Mouse (Mus musculus) heart, embryonic 11.5 days (tissue): Measurements from ENCODE around the gene Nlk. TPM values are rescaled to one million over a fixed set of nuclear protein-coding genes. Genes with fewer than 3 reads are reported as not detected.

Experiments
- ATAC-seq: fragments of 200-750 bp; cut with Nextera tagmentation; replicated peaks from 2 replicates; pipeline ENCODE4 v1.8.0; 2017; ENCODE audit warnings: moderate library complexity; ENCODE audit not compliant: insufficient number of reproducible peaks, low FRiP score, low TSS enrichment
- H3K27ac ChIP-seq: fragments of 300-500 bp; sonication (generic); 2 replicates; pipeline ENCODE4 v1.5.1; 2014; ENCODE audit warnings: mild to moderate bottlenecking, low read depth, low read length
- H3K27me3 ChIP-seq: fragments of 300-500 bp; sonication (generic); 2 replicates; pipeline ENCODE4 v1.6.1; 2014; ENCODE audit warnings: mild to moderate bottlenecking, low read length, mixed read lengths; ENCODE audit not compliant: control insufficient read depth, insufficient read depth
- H3K36me3 ChIP-seq: fragments of 300-500 bp; sonication (generic); 2 replicates; pipeline ENCODE4 v1.6.1; 2014; ENCODE audit warnings: mild to moderate bottlenecking, low read length, moderate library complexity, mixed read lengths; ENCODE audit not compliant: control insufficient read depth, insufficient read depth
- H3K4me1 ChIP-seq: fragments of 300-500 bp; sonication (generic); 2 replicates; pipeline ENCODE4 v1.6.1; 2014; ENCODE audit warnings: low read length; ENCODE audit not compliant: control insufficient read depth, insufficient read depth
- H3K4me2 ChIP-seq: fragments of 300-500 bp; sonication (generic); 2 replicates; pipeline ENCODE4 v1.6.1; 2014; ENCODE audit warnings: mild to moderate bottlenecking, moderate library complexity
- H3K4me3 ChIP-seq: fragments of 300-500 bp; sonication (generic); 2 replicates; pipeline ENCODE4 v1.5.1; 2014; ENCODE audit warnings: low read depth, low read length
- H3K9ac ChIP-seq: fragments of 300-500 bp; sonication (generic); 2 replicates; pipeline ENCODE4 v1.6.1; 2014; ENCODE audit warnings: mild to moderate bottlenecking, low read depth, low read length, moderate library complexity
- H3K9me3 ChIP-seq: fragments of 300-500 bp; sonication (generic); replicated peaks from 2 replicates; pipeline ENCODE4 v1.6.1; 2016; ENCODE audit warnings: low read length; ENCODE audit not compliant: control insufficient read depth
- WGBS: fragments of 180-500 bp; shearing (Covaris S2); extraction: QIAGEN DNeasy Blood & Tissue Kit; methylation state at CpG from one replicate; pipeline ENCODE4 v1.1.7; 2014; ENCODE audit not compliant: insufficient replicate concordance; 5-methylcytosine and 5-hydroxymethylcytosine counted together
- polyA plus RNA-seq: library from polyadenylated mRNA; unstranded; fragments of >200 nt; fragmentation: Nextera tagmentation; extraction: Ambion mirVana; gene quantifications from 2 replicates; pipeline ENCODE4 v1.2.1, GENCODE M21; 2014

The Nlk gene
- polyA plus RNA-seq, 1 experiment from 2014 or later: 16.1 TPM

GRCm38 (mm10) chr11:78732619-78733018 is 35.4 kb upstream of the Nlk start:
- ATAC-seq: no peak
- H3K27ac ChIP-seq: no peak overlapping the region
- H3K27me3 ChIP-seq: no peaks in the 10 kb centered on the region
- WGBS: 69% methylated on average over 6 of the region's 6 CpGs
- H3K4me3 ChIP-seq: no peak overlapping the region
- no peaks in the 10 kb centered on the region for H3K4me1 ChIP-seq
- no peak overlapping the region for H3K9ac ChIP-seq
- H3K4me2 ChIP-seq: no peak overlapping the region
- no peaks in the 10 kb centered on the region for H3K36me3 ChIP-seq
- H3K9me3 ChIP-seq: no peaks in the 10 kb centered on the region

- Histone ChIP-seq H3K4me1 (no peaks in the 10 kb centered on the region), H3K9ac (no peak overlapping the region), H3K4me2 (no peak overlapping the region), H3K36me3 (no peaks in the 10 kb centered on the region), H3K4me3 (no peak overlapping the region), H3K9me3 (no peaks in the 10 kb centered on the region), H3K27ac (no peak overlapping the region), H3K27me3 (no peaks in the 10 kb centered on the region)
- WGBS: 14% methylated on average over 2 of the region's 2 CpGs
- ATAC-seq: no peak
These were observed 33.7 kb upstream of the Nlk start for GRCm38 (mm10) chr11:78730902-78731301.

- ATAC-seq: no peak
- Histone ChIP-seq H3K27me3 (no peaks in the 10 kb centered on the region), H3K4me1 (no peaks in the 10 kb centered on the region), H3K9me3 (no peaks in the 10 kb centered on the region), H3K27ac (no peak overlapping the region), H3K36me3 (no peaks in the 10 kb centered on the region), H3K9ac (no peak overlapping the region), H3K4me2 (no peak overlapping the region), H3K4me3 (no peak overlapping the region)
- WGBS: 65% methylated on average over 4 of the region's 4 CpGs
These were observed 30.9 kb upstream of the Nlk start for GRCm38 (mm10) chr11:78728041-78728440.

- H3K36me3 ChIP-seq: no peaks in the 10 kb centered on the region
- no peaks in the 10 kb centered on the region for H3K9me3 ChIP-seq
- no peak overlapping the region for H3K4me3 ChIP-seq
- no peak overlapping the region for H3K27ac ChIP-seq
- H3K4me1 ChIP-seq: no peaks in the 10 kb centered on the region
- no peaks in the 10 kb centered on the region for H3K27me3 ChIP-seq
- H3K9ac ChIP-seq: no peak overlapping the region
- no peak for ATAC-seq
- WGBS: 68% methylated on average over 3 of the region's 3 CpGs
- no peak overlapping the region for H3K4me2 ChIP-seq
These were observed 29.2 kb upstream of the Nlk start for GRCm38 (mm10) chr11:78726366-78726765.

GRCm38 (mm10) chr11:78724792-78725191 is 27.6 kb upstream of the Nlk start:
- WGBS: 74% methylated on average over 1 of the region's 1 CpGs

GRCm38 (mm10) chr11:78721419-78721818 is 24.2 kb upstream of the Nlk start:
- H3K27me3 ChIP-seq: no peaks in the 10 kb centered on the region
- no peak for ATAC-seq
- no peak overlapping the region for H3K4me2 ChIP-seq
- H3K9me3 ChIP-seq: no peaks in the 10 kb centered on the region
- no peak overlapping the region for H3K27ac ChIP-seq
- H3K4me3 ChIP-seq: no peak overlapping the region
- no peaks in the 10 kb centered on the region for H3K4me1 ChIP-seq
- no peak overlapping the region for H3K9ac ChIP-seq
- 73% methylated on average over 2 of the region's 2 CpGs for WGBS
- H3K36me3 ChIP-seq: no peaks in the 10 kb centered on the region

More at GRCm38 (mm10) chr11:78724792-78725191, 27.6 kb upstream of the Nlk start:
- H3K9ac ChIP-seq: no peak overlapping the region
- ATAC-seq: no peak
- H3K27me3 ChIP-seq: no peaks in the 10 kb centered on the region
- H3K36me3 ChIP-seq: no peaks in the 10 kb centered on the region
- no peak overlapping the region for H3K27ac ChIP-seq
- H3K4me3 ChIP-seq: no peak overlapping the region
- no peak overlapping the region for H3K4me2 ChIP-seq
- H3K9me3 ChIP-seq: no peaks in the 10 kb centered on the region
- no peaks in the 10 kb centered on the region for H3K4me1 ChIP-seq

- no peaks in the 10 kb centered on the region for H3K4me1 ChIP-seq
- 63% methylated on average over 4 of the region's 4 CpGs for WGBS
- H3K4me2 ChIP-seq: no peak overlapping the region
- H3K4me3 ChIP-seq: no peak overlapping the region
- H3K9me3 ChIP-seq: no peaks in the 10 kb centered on the region
- no peak for ATAC-seq
- H3K27me3 ChIP-seq: no peaks in the 10 kb centered on the region
- no peak overlapping the region for H3K27ac ChIP-seq
- no peaks in the 10 kb centered on the region for H3K36me3 ChIP-seq
- H3K9ac ChIP-seq: no peak overlapping the region
These were observed 20.5 kb upstream of the Nlk start for GRCm38 (mm10) chr11:78717655-78718054.

GRCm38 (mm10) chr11:78708642-78709041 is 11.5 kb upstream of the Nlk start:
- 68% methylated on average over 2 of the region's 2 CpGs for WGBS
- H3K4me2 ChIP-seq: no peak overlapping the region
- H3K4me1 ChIP-seq: 0 out of 2 replicates have a peak, but pooled peaks cover 4% of the 10 kb centered on the region
- ATAC-seq: no peak
- H3K4me3 ChIP-seq: no peak overlapping the region
- no peaks in the 10 kb centered on the region for H3K36me3 ChIP-seq
- H3K9ac ChIP-seq: no peak overlapping the region
- no peak overlapping the region for H3K27ac ChIP-seq
- H3K27me3 ChIP-seq: no peaks in the 10 kb centered on the region
- no peaks in the 10 kb centered on the region for H3K9me3 ChIP-seq

GRCm38 (mm10) chr11:78706026-78706425 is 8.9 kb upstream of the Nlk start:
- Histone ChIP-seq H3K4me2 (no peak overlapping the region), H3K9me3 (no peaks in the 10 kb centered on the region), H3K4me3 (no peak overlapping the region), H3K27me3 (no peaks in the 10 kb centered on the region), H3K4me1 (0 out of 2 replicates have a peak, but pooled peaks cover 4% of the 10 kb centered on the region), H3K36me3 (no peaks in the 10 kb centered on the region), H3K27ac (no peak overlapping the region), H3K9ac (no peak overlapping the region)
- ATAC-seq: no peak
